Mouse (Mus musculus): ENCODE measurements at regions not wholly inside any gene's neighbourhood (a gene's known extent, or its start where the extent isn't known, plus 50 kb on each side); places are given as distances from the start of the nearest gene placed in this dataset.
A peak's percentile ranks its signal among the peaks of the same experiment; 100 is the strongest.

DNA sequence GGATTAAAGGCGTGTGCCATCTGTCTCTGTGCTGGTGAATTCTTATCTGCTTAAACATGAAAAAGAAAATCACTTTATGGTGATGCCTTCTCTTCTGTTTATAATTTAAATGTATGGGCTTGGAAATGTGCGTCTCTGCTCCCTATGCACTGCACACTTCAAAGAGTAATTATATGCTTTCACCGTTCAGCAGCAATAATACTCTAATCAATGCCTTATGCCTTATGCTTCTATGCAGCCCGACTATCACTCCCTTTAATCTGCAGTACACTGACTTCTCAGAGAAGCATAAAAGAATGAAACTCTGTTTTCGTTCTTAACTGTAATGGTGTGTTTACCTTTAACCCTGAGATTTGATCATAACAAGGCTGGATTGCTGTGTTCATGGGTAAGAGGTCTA, 395.5 kb upstream of the Pdzrn3 start:
- TF ChIP-seq POLR2A (IDR thresholded peaks at IDR 0.05; ENCODE audit: borderline replicate concordance, extremely low read depth, low read depth, low read length), result no peak
- no peak for TF ChIP-seq CTCF (IDR thresholded peaks at IDR 0.05; ENCODE audit: insufficient read depth, low read length)
- Histone ChIP-seq H3K4me1 (ENCODE audit: control insufficient read depth, insufficient read depth, low read length) (no peaks in the 10 kb centered on the region), H3K4me3 (replicated peaks; ENCODE audit: extremely low read depth, low read depth, low read length) (no peak overlapping the region)
- no peak for DNase-seq
- 65% methylated on average over 5 of the region's 5 CpGs for WGBS

DNA sequence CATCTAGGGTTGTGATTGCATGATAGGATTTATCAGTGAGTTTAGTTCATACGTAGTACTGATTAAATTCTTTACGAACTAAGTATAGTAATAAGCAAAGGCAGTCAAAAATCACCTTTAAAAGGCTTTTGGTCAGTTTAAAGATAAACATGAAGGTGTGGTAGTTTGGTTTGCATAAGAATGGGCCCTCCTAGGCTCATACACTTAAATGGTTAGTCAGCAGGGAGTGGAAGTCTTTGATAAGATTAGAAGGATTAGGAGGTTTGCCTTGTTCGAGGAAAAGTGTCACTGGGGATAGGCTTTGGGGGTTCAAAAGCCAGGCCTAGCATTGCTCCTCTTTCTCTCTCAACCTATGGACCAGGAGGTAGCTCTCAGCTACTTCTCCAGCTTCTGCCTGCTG, 357.4 kb upstream of the Pdzrn3 start:
- WGBS, result 49% methylated on average over 3 of the region's 3 CpGs
- DNase-seq, result no peak
- H3K4me3 ChIP-seq (replicated peaks; ENCODE audit: extremely low read depth, low read depth, low read length), result no peak overlapping the region
- no peaks in the 10 kb centered on the region for H3K4me1 ChIP-seq (ENCODE audit: control insufficient read depth, insufficient read depth, low read length)
- TF ChIP-seq CTCF (IDR thresholded peaks at IDR 0.05; ENCODE audit: insufficient read depth, low read length) (no peak), POLR2A (IDR thresholded peaks at IDR 0.05; ENCODE audit: borderline replicate concordance, extremely low read depth, low read depth, low read length) (no peak)

DNA sequence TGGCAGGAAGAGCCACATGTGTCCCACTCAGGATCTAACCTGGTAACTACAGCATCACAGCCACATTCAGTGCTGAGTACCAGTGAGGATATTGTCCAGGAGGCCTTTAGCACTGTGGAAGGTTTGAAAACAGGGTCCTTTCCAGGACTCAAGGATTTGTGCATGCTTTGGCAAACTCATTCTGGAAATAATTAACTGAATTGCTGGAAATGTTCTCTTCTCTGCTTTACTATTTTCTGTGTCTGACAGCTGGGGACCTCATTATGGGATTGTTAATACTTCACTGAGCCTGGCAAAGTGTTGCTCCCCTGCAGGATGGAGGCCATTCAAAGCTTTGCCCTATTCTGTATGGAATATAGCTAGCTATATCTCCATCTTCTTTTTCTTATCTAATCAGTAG, 342.8 kb upstream of the Pdzrn3 start:
- no peak for DNase-seq
- no peak for TF ChIP-seq POLR2A (IDR thresholded peaks at IDR 0.05; ENCODE audit: borderline replicate concordance, extremely low read depth, low read depth, low read length)
- Histone ChIP-seq H3K4me1 (ENCODE audit: control insufficient read depth, insufficient read depth, low read length) (no peaks in the 10 kb centered on the region), H3K4me3 (replicated peaks; ENCODE audit: extremely low read depth, low read depth, low read length) (no peak overlapping the region)

DNA sequence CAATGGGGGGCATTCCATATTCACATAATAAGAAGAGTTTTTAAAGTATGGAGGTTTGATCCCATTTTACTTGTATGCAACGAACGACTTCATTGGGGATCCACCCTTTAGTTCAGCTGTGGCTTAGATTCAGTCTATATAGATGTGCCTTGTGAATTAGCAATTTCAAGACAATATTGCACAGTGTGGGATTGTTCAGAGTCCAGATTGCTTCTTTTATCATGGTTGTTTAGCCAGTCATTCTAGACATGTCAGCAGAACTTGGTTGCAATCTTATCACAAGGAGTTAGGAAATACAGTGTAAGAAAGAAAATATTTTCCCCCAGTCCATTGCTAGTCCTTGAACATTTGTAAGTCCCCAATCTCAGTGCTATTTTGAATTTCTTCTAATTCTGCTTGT, 312.0 kb upstream of the Pdzrn3 start:
- Histone ChIP-seq H3K4me1 (ENCODE audit: control insufficient read depth, insufficient read depth, low read length) (no peaks in the 10 kb centered on the region), H3K4me3 (replicated peaks; ENCODE audit: extremely low read depth, low read depth, low read length) (no peak overlapping the region)
- no peak for TF ChIP-seq CTCF (IDR thresholded peaks at IDR 0.05; ENCODE audit: insufficient read depth, low read length)
- TF ChIP-seq POLR2A (IDR thresholded peaks at IDR 0.05; ENCODE audit: borderline replicate concordance, extremely low read depth, low read depth, low read length), result no peak
- DNase-seq, result no peak
- WGBS, result 93% methylated on average over 2 of the region's 2 CpGs

DNA sequence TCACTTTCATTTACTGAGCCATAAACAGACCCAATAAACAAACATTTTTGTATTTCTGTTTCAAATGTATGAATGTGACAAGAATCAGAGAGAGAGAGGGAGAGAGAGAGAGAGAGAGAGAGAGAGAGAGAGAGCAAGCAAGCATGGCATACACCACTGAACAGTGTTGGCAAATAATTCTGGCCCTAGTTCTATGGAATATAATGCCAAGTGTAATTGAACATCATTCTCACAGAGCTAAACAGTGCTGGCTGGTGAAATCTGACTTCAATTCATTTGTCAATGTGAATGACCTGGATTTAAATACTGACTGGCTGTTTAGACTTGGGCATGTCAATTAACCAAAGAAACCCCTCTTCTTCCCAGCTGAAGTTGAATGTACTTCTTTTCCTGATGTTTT, 308.9 kb upstream of the Pdzrn3 start:
- no peak overlapping the region for H3K4me3 ChIP-seq (replicated peaks; ENCODE audit: extremely low read depth, low read depth, low read length)
- H3K4me1 ChIP-seq (ENCODE audit: control insufficient read depth, insufficient read depth, low read length), result no peaks in the 10 kb centered on the region
- DNase-seq, result no peak
- TF ChIP-seq POLR2A (IDR thresholded peaks at IDR 0.05; ENCODE audit: borderline replicate concordance, extremely low read depth, low read depth, low read length), result no peak
- no peak for TF ChIP-seq CTCF (IDR thresholded peaks at IDR 0.05; ENCODE audit: insufficient read depth, low read length)

DNA sequence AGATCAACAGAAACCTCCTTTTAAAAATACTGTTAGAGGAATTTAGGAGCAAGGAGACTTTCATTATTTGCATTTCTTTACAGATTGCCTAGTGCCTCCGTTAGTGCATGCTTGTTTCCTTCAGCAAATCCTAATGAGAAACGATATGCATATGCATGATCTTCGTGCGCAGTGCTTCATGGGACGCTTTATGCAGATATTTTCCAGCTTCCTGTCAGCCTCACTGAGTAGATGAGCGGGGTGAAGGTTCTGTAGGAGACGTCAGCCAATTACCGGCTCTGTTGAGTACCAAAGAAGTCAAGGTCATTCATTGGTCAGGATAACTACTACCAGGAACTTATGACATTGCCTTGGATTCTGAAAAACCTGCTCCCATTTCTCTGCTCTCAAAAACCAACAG, 308.0 kb upstream of the Pdzrn3 start:
- no peak for DNase-seq
- TF ChIP-seq POLR2A (IDR thresholded peaks at IDR 0.05; ENCODE audit: borderline replicate concordance, extremely low read depth, low read depth, low read length) (no peak), CTCF (IDR thresholded peaks at IDR 0.05; ENCODE audit: insufficient read depth, low read length) (no peak)
- Histone ChIP-seq H3K4me3 (replicated peaks; ENCODE audit: extremely low read depth, low read depth, low read length) (no peak overlapping the region), H3K4me1 (ENCODE audit: control insufficient read depth, insufficient read depth, low read length) (no peaks in the 10 kb centered on the region)
- WGBS, result 78% methylated on average over 8 of the region's 8 CpGs

DNA sequence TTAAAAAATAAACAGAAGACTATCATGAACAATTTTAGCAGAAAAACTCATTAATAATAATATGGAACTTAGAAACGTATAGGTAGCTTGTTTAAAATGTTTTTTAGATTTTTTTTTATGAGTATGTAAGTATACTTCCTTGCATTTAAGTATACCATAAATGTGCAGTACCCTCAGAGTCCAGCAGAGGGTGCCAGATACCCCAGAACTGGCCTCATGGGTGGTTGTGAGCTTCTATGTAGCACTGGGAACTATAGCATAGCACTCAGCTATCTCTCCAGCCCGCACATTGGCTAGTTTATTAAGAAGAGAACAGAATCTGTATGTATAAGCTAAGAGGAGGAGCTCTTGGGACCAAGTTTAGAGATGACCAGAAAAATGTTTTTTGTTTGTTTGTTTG, 306.7 kb upstream of the Pdzrn3 start:
- 61% methylated on average over 2 of the region's 2 CpGs for WGBS
- Histone ChIP-seq H3K4me3 (replicated peaks; ENCODE audit: extremely low read depth, low read depth, low read length) (no peak overlapping the region), H3K4me1 (ENCODE audit: control insufficient read depth, insufficient read depth, low read length) (no peaks in the 10 kb centered on the region)
- TF ChIP-seq POLR2A (IDR thresholded peaks at IDR 0.05; ENCODE audit: borderline replicate concordance, extremely low read depth, low read depth, low read length), result no peak
- peak; percentile 16; the same call in 1 of the 2 replicates for TF ChIP-seq CTCF (IDR thresholded peaks at IDR 0.05; ENCODE audit: insufficient read depth, low read length)
- DNase-seq, result no peak

DNA sequence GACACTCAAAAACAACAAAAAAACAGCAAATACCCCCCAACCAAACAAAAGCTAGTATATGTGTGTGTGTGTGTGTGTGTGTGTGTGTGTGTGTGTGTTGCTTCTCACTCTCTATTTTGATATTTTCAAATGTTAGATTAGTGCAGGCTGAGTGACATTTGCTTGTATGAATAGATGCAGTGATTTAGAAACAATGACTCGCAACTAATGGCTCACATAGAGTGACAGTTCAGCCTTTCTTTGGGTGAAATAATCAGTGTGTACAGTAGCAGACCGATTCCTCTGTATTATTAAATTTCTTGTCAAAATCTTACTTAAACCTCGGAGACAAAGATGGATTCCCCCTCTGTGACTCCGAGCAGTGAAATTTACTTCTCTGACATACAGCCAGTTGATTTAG, 297.1 kb upstream of the Pdzrn3 start:
- no peak for DNase-seq
- no peak for TF ChIP-seq CTCF (IDR thresholded peaks at IDR 0.05; ENCODE audit: insufficient read depth, low read length)
- TF ChIP-seq POLR2A (IDR thresholded peaks at IDR 0.05; ENCODE audit: borderline replicate concordance, extremely low read depth, low read depth, low read length), result no peak
- Histone ChIP-seq H3K4me1 (ENCODE audit: control insufficient read depth, insufficient read depth, low read length) (no peaks in the 10 kb centered on the region), H3K4me3 (replicated peaks; ENCODE audit: extremely low read depth, low read depth, low read length) (no peak overlapping the region)
- 76% methylated on average over 4 of the region's 4 CpGs for WGBS

DNA sequence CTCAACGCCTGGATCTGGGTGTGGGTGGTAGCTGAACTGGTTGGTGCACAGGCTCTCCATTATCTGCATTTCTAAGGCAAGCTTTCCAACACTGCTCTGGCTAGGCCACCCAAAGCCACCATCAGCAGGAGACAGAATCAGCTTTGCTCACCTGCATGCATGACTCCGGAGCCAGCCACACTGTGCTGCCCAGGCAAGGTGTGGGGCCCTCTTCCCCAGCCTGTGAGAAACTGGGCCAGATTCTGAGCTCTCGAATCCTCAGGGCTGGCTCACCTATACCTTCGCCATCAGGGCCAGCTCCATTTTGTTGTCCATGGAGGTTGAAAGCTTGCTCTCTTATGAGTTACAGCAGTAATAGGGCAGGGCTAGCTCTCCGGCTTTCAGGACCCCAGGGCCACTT, 293.1 kb upstream of the Pdzrn3 start:
- no peak for DNase-seq
- Histone ChIP-seq H3K4me1 (ENCODE audit: control insufficient read depth, insufficient read depth, low read length) (no peaks in the 10 kb centered on the region), H3K4me3 (replicated peaks; ENCODE audit: extremely low read depth, low read depth, low read length) (no peak overlapping the region)
- TF ChIP-seq POLR2A (IDR thresholded peaks at IDR 0.05; ENCODE audit: borderline replicate concordance, extremely low read depth, low read depth, low read length) (no peak), CTCF (IDR thresholded peaks at IDR 0.05; ENCODE audit: insufficient read depth, low read length) (no peak)
- WGBS, result 62% methylated on average over 5 of the region's 5 CpGs

DNA sequence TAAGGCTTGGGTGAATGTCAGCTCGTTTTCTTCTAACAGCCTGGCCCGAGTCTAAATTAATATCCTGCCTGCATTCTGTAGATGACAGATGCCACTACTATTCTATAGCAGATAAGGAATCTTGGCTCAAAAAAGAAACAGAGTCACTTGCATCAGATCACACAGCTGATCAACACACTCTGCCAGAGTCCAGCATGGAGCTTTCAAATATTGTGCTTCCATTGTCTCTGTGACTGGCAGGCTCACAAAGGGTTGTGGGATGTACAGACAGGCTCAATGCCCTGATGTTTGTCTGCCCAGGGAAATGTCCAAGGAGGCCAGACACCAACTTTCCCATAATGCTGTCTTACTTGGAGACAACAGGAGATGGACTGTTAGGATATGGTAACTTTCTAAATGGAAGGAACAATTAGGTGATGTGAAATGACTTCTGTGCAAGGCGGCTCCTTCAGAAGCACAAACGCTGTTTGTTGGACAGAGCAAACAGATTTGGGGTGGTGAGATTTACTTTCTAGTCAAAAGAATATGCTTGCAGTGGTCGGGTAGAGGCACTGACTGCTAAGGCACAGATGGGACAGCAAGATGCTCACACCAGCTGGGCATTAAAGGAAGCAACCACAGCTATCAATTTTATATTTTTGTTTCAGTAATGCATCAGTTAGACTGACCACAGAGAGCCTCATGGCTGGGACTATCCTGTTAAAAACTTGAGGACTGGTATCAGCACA, 291.6 kb upstream of the Pdzrn3 start:
- H3K4me1 ChIP-seq (ENCODE audit: control insufficient read depth, insufficient read depth, low read length), result no peaks in the 10 kb centered on the region
- TF ChIP-seq POLR2A (IDR thresholded peaks at IDR 0.05; ENCODE audit: borderline replicate concordance, extremely low read depth, low read depth, low read length), result no peak
- no peak for TF ChIP-seq CTCF (IDR thresholded peaks at IDR 0.05; ENCODE audit: insufficient read depth, low read length)
- no peak overlapping the region for H3K4me3 ChIP-seq (replicated peaks; ENCODE audit: extremely low read depth, low read depth, low read length)
- WGBS, result 58% methylated on average over 5 of the region's 5 CpGs
- DNase-seq, result no peak
